Mouse (Mus musculus) ES-CJ7 (cell line): ENCODE data around the gene Olfr365.

Experiments used
- DNase-seq: peaks from one replicate; pipeline ENCODE4 v3.0.0; 2011; ENCODE audit warnings: low read depth, low spot score

Olfr365 gene

DNA sequence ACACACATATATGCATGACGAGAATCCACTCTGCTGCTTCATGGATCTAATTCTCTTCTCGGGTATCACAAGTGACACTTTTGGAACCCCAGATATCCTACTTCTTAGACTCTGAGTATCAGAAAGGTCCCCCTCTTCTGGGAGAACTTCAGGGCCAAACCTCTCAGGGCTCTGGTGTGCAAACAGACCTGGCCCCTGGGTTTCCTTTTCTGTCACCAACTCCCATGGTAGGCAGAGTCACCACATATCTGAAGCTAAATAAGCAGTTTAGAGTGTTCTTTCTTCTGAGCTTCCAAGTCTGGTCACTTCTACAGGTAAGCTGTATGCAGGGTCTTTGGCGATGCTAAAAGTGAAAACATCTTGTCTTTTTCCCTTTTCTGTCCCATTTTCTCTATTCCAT, at the start of gene Olfr365:
Gene Olfr365 (plus strand): TSS at position 301 of the 400 bp plus-strand sequence.
- no peak for DNase-seq

DNA sequence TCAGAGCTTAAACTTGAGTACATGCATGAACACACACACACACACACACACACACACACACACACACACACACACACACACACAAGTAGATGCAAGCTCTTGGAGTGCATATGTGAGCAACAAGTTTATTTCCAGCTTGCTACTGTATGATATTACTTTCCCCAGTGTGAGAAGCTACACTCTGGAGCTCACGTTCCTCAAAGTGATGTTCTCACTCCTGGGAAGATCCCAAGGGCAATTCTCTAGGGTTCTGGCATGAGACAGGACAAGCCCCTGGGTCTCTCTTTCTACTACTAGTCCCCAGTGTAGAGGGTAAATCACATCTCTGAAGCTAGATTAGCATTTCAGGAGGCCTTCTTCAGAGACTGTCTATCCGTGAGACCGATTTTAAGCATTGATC, 49.0 kb upstream of the Olfr365 start, which contains the start of gene Olfr364-ps1:
Gene Olfr364-ps1 (plus strand): TSS at position 301 of the 400 bp plus-strand sequence.
- no peak for DNase-seq

DNA sequence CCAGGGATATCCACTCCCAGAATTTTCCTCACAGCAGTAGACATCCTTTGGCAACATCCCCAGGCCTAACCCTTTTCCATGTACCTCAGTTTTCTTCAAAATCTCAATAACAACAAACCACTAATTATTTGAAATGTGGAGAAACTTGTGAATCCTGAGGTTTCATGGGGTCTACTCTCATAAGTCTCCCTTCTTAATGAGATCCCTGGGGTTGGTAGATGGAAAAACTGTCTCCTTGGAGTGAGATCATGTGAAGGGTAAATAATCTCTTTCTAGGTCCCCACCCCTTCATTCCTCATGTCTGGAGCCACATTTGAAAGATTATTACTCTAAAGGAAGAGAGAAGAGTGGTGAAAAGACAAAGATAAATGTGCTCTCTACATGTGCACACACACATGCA, 23.3 kb downstream of the Olfr365 start, which contains the start of gene Olfr366:
Gene Olfr366 (plus strand): TSS at position 301 of the 400 bp plus-strand sequence.
- DNase-seq = no peak
